Mouse (Mus musculus): Measurements from ENCODE around the gene Arl8a. TPM values are rescaled to one million over a fixed set of nuclear protein-coding genes. Genes with fewer than 3 reads are reported as not detected.
"Not testable (repeated sequence)": the region's sequence is repeated elsewhere in the genome, so short reads cannot be mapped to it uniquely, and the experiment has no call there.

Arl8a gene
- total and polyA plus RNA-seq, 3 experiments = 20.1 to 32.5 (median 21.0) TPM

GRCm38 (mm10) chr1:135181880-135182623 is 35.4 kb downstream of the Arl8a start:
- Histone ChIP-seq H3K27ac (no peak overlapping the region), H3K9ac (ENCODE audit: low read depth, low read length) (no peak overlapping the region), H3K79me2 (replicated peaks; ENCODE audit: control insufficient read depth, insufficient read depth, low read length) (no peaks in the 10 kb centered on the region), H3K36me3 (ENCODE audit: control insufficient read depth, insufficient read depth, low read length) (no peaks in the 10 kb centered on the region), H3K27me3 (ENCODE audit: control insufficient read depth, insufficient read depth, low read length) (0 out of 2 replicates have a peak, but pooled peaks cover 1% of the 10 kb centered on the region), H3K4me3 (no peak overlapping the region), H3K4me1 (ENCODE audit: control insufficient read depth, insufficient read depth, low read length) (peaks cover 3% of the 10 kb centered on the region; the same call in 1 of the 2 replicates)
- DNase-seq = no peak
- no peak for TF ChIP-seq EP300 (IDR thresholded peaks at IDR 0.05; ENCODE audit: insufficient read depth, low read depth, low read length)
- no peak for TF ChIP-seq POLR2A (IDR thresholded peaks at IDR 0.05; ENCODE audit: insufficient read depth, low read depth, low read length)
- TF ChIP-seq CTCF (IDR thresholded peaks at IDR 0.05) = no peak
- intact Hi-C loops (cut with DNase I) = no loop called here
- 67% methylated on average over 8 of the region's 8 CpGs for WGBS

GRCm38 (mm10) chr1:135182975-135183374 is 36.4 kb downstream of the Arl8a start:
- H3K4me1 ChIP-seq (ENCODE audit: control insufficient read depth, insufficient read depth, low read length) = peaks cover 3% of the 10 kb centered on the region; the same call in 1 of the 2 replicates
- intact Hi-C loops (cut with DNase I) = no loop called here
- no peak overlapping the region for H3K4me3 ChIP-seq
- H3K79me2 ChIP-seq (replicated peaks; ENCODE audit: control insufficient read depth, insufficient read depth, low read length) = no peaks in the 10 kb centered on the region
- no peaks in the 10 kb centered on the region for H3K36me3 ChIP-seq (ENCODE audit: control insufficient read depth, insufficient read depth, low read length)
- TF ChIP-seq CTCF (IDR thresholded peaks at IDR 0.05) (no peak), POLR2A (IDR thresholded peaks at IDR 0.05; ENCODE audit: insufficient read depth, low read depth, low read length) (no peak), EP300 (IDR thresholded peaks at IDR 0.05; ENCODE audit: insufficient read depth, low read depth, low read length) (no peak)
- no peak for DNase-seq
- H3K27ac ChIP-seq = no peak overlapping the region
- no peak overlapping the region for H3K9ac ChIP-seq (ENCODE audit: low read depth, low read length)
- H3K27me3 ChIP-seq (ENCODE audit: control insufficient read depth, insufficient read depth, low read length) = 0 out of 2 replicates have a peak, but pooled peaks cover 1% of the 10 kb centered on the region
- 65% methylated on average over 3 of the region's 3 CpGs for WGBS

DNA sequence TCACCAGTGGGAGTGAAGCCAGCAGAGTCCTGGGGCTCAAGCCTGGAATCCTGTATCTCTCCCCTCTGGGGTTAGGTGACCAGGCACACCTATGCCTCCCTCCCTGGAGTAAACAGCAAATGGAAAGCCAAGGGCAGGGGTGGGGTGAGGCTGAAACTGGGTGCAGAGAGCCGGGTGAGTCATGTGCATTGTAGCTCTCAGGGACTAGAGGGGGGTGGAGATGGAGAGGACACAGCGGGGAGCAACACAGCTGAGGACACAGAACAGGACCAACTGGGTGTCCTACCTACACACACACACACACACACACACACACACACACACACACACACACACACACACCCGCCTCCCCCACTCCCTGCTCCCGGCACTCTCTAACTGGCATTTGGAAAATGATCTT is 36.8 kb downstream of the Arl8a start:
- H3K79me2 ChIP-seq (replicated peaks; ENCODE audit: control insufficient read depth, insufficient read depth, low read length) = no peaks in the 10 kb centered on the region
- no peaks in the 10 kb centered on the region for H3K36me3 ChIP-seq (ENCODE audit: control insufficient read depth, insufficient read depth, low read length)
- no peak overlapping the region for H3K9ac ChIP-seq (ENCODE audit: low read depth, low read length)
- WGBS = 69% methylated on average over 3 of the region's 4 CpGs
- 0 out of 2 replicates have a peak, but pooled peaks cover 1% of the 10 kb centered on the region for H3K27me3 ChIP-seq (ENCODE audit: control insufficient read depth, insufficient read depth, low read length)
- DNase-seq = no peak
- no peak overlapping the region for H3K4me3 ChIP-seq
- intact Hi-C loops (cut with DNase I) = no loop called here
- no peak overlapping the region for H3K27ac ChIP-seq
- TF ChIP-seq EP300 (IDR thresholded peaks at IDR 0.05; ENCODE audit: insufficient read depth, low read depth, low read length) (no peak), POLR2A (IDR thresholded peaks at IDR 0.05; ENCODE audit: insufficient read depth, low read depth, low read length) (no peak), CTCF (IDR thresholded peaks at IDR 0.05) (no peak)
- H3K4me1 ChIP-seq (ENCODE audit: control insufficient read depth, insufficient read depth, low read length) = peaks cover 3% of the 10 kb centered on the region; the same call in 1 of the 2 replicates

DNA sequence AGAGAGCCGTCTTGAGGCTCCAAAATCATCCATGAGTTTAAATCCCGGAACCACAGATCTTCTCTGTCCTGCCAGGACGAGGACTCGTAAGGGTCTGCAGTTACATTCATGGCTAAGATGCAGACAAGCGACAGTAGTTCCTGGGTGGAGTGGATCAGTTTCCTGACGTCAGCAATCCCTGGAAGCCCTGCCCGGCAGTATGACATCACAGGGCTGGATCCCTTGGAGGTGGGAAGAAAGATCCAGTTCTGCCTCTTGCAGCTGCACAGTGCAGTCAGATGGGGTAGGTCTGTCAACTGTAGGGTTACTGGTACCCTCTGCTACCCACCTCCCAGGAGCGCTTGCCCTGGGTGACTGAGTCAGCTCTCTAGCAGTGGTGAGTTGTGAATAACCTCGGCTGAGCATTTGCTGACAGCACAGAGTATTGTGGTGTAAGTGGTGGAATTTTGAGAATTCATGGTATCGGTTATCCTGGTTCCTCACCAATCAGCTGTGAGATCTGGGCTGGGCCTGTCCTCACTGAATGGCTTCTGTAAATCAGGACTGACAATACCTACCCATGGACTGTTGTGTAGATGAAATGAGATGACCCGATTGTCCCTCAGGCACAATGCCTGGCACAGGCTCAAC is 37.4 kb downstream of the Arl8a start:
- H3K9ac ChIP-seq (ENCODE audit: low read depth, low read length) = no peak overlapping the region
- H3K27me3 ChIP-seq (ENCODE audit: control insufficient read depth, insufficient read depth, low read length) = 0 out of 2 replicates have a peak, but pooled peaks cover 1% of the 10 kb centered on the region
- no peak for TF ChIP-seq CTCF (IDR thresholded peaks at IDR 0.05)
- TF ChIP-seq POLR2A (IDR thresholded peaks at IDR 0.05; ENCODE audit: insufficient read depth, low read depth, low read length) = no peak
- no peak for TF ChIP-seq EP300 (IDR thresholded peaks at IDR 0.05; ENCODE audit: insufficient read depth, low read depth, low read length)
- H3K79me2 ChIP-seq (replicated peaks; ENCODE audit: control insufficient read depth, insufficient read depth, low read length) = no peaks in the 10 kb centered on the region
- no peak overlapping the region for H3K27ac ChIP-seq
- intact Hi-C loops (cut with DNase I) = no loop called here
- no peaks in the 10 kb centered on the region for H3K36me3 ChIP-seq (ENCODE audit: control insufficient read depth, insufficient read depth, low read length)
- H3K4me1 ChIP-seq (ENCODE audit: control insufficient read depth, insufficient read depth, low read length) = peaks cover 3% of the 10 kb centered on the region; the same call in 1 of the 2 replicates
- DNase-seq = no peak
- H3K4me3 ChIP-seq = no peak overlapping the region
- WGBS = 46% methylated on average over 11 of the region's 11 CpGs

- no peak overlapping the region for H3K27ac ChIP-seq
- H3K9ac ChIP-seq (ENCODE audit: low read depth, low read length) = no peak overlapping the region
- peaks cover 3% of the 10 kb centered on the region; the same call in 1 of the 2 replicates for H3K4me1 ChIP-seq (ENCODE audit: control insufficient read depth, insufficient read depth, low read length)
- WGBS = 82% methylated on average over 5 of the region's 5 CpGs
- 0 out of 2 replicates have a peak, but pooled peaks cover 1% of the 10 kb centered on the region for H3K27me3 ChIP-seq (ENCODE audit: control insufficient read depth, insufficient read depth, low read length)
- no peaks in the 10 kb centered on the region for H3K36me3 ChIP-seq (ENCODE audit: control insufficient read depth, insufficient read depth, low read length)
- intact Hi-C loops (cut with DNase I) = no loop called here
- no peak for DNase-seq
- H3K4me3 ChIP-seq = no peak overlapping the region
- no peak for TF ChIP-seq EP300 (IDR thresholded peaks at IDR 0.05; ENCODE audit: insufficient read depth, low read depth, low read length)
- no peak for TF ChIP-seq CTCF (IDR thresholded peaks at IDR 0.05)
- no peak for TF ChIP-seq POLR2A (IDR thresholded peaks at IDR 0.05; ENCODE audit: insufficient read depth, low read depth, low read length)
- no peaks in the 10 kb centered on the region for H3K79me2 ChIP-seq (replicated peaks; ENCODE audit: control insufficient read depth, insufficient read depth, low read length)
Observed at GRCm38 (mm10) chr1:135185936-135186335, 39.3 kb downstream of the Arl8a start.

GRCm38 (mm10) chr1:135186427-135186826 is 39.8 kb downstream of the Arl8a start:
- no peak for DNase-seq
- 0 out of 2 replicates have a peak, but pooled peaks cover 1% of the 10 kb centered on the region for H3K27me3 ChIP-seq (ENCODE audit: control insufficient read depth, insufficient read depth, low read length)
- 50% methylated on average over 8 of the region's 8 CpGs for WGBS
- TF ChIP-seq POLR2A (IDR thresholded peaks at IDR 0.05; ENCODE audit: insufficient read depth, low read depth, low read length) = no peak
- no peak for TF ChIP-seq EP300 (IDR thresholded peaks at IDR 0.05; ENCODE audit: insufficient read depth, low read depth, low read length)
- no peak for TF ChIP-seq CTCF (IDR thresholded peaks at IDR 0.05)
- no peaks in the 10 kb centered on the region for H3K36me3 ChIP-seq (ENCODE audit: control insufficient read depth, insufficient read depth, low read length)
- intact Hi-C loops (cut with DNase I) = no loop called here
- H3K9ac ChIP-seq (ENCODE audit: low read depth, low read length) = no peak overlapping the region
- H3K4me3 ChIP-seq = no peak overlapping the region
- no peak overlapping the region for H3K27ac ChIP-seq
- no peaks in the 10 kb centered on the region for H3K79me2 ChIP-seq (replicated peaks; ENCODE audit: control insufficient read depth, insufficient read depth, low read length)
- H3K4me1 ChIP-seq (ENCODE audit: control insufficient read depth, insufficient read depth, low read length) = peaks cover 3% of the 10 kb centered on the region; the same call in 1 of the 2 replicates

DNA sequence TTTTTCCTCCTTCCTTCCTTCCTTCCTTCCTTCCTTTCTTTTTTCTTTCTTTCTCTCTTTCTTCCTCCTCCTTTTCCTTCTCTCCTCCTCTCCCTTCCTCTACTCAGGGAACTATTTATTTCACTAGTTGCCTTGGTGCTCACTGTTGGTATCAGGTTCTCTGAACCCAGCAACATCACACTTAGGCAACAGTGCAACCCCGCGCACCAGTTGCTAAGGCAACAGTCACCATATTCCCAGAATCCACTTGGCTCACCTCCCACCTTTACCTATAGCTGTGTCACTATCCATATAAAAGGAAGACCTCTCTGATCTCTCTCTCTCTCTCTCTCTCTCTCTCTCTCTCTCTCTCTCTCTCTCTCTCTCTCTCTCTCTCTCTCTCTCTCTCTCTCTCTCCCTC is 40.4 kb downstream of the Arl8a start:
- H3K27me3 ChIP-seq (ENCODE audit: control insufficient read depth, insufficient read depth, low read length); H3K9ac ChIP-seq (ENCODE audit: low read depth, low read length); DNase-seq; H3K4me3 ChIP-seq; intact Hi-C loops (cut with DNase I); H3K79me2 ChIP-seq (replicated peaks; ENCODE audit: control insufficient read depth, insufficient read depth, low read length); H3K27ac ChIP-seq; H3K4me1 ChIP-seq (ENCODE audit: control insufficient read depth, insufficient read depth, low read length); H3K36me3 ChIP-seq (ENCODE audit: control insufficient read depth, insufficient read depth, low read length): not testable (repeated sequence)
- 62% methylated on average over 2 of the region's 2 CpGs for WGBS
